Mouse (Mus musculus): Measurements from ENCODE around the gene Hsd3b7.

- peak; percentile 88 for TF ChIP-seq CTCF (IDR thresholded peaks at IDR 0.05; ENCODE audit: extremely low read depth, insufficient read depth, insufficient read length, insufficient replicate concordance)
- no peak for TF ChIP-seq POLR2A (IDR thresholded peaks at IDR 0.05; ENCODE audit: low read depth, low read length)
Measured at GRCm38 (mm10) chr7:127773664-127774384, 26.6 kb upstream of the Hsd3b7 start.

All from spleen, adult 2 months (tissue).